Mouse (Mus musculus) left cerebral cortex, adult 11 months (tissue): Measurements from ENCODE around the gene Olfr503.
"Not testable (repeated sequence)": the region's sequence is repeated elsewhere in the genome, so short reads cannot be mapped to it uniquely, and the experiment has no call there.

ENCODE experiments used
- DNase-seq: peaks from one replicate; pipeline ENCODE4 v3.0.0; 2022; ENCODE audit warnings: low spot score

The Olfr503 gene

DNA sequence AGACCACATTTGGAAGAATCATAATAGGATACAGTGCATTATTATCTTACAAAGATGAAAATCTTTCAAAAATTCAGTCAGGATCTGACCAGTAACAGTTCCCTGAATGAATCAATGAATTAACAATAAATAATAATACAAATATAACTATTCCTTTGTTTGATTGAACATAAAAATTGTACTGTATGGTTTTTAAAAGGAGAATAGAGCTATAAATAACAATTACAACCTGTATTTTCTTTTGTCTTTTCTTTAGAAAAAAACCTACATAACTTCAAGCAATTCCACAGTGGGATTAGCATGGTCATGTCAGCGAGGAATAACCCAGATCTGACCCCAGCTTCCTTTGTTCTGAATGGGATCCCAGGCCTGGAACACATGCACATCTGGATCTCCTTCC is at the start of gene Olfr503:
TSS of gene Olfr503 (plus strand) at position 301 of the 400 bp plus-strand sequence.
- DNase-seq = not testable (repeated sequence)

DNA sequence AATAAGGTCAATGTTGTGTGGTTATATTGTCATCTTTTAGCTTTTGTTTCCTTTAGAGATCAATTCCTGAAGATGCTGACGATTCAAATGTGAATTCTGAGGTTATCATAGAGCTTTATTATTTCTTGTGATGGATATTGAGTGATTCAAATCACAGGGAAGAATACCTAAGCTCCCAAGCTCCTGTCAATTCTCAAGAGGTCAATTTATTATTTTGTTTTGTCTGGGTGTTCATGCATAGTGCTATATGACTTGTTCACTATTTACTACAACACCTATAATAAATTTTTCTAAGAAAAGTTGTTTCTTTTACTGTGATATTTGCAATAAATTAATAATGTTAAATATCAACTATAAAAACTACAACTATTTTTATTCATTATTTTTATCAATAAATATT is 19.4 kb upstream of the Olfr503 start, which contains the start of gene Olfr502:
TSS of gene Olfr502 (minus strand) at position 101 of the 400 bp plus-strand sequence.
- DNase-seq = no peak

DNA sequence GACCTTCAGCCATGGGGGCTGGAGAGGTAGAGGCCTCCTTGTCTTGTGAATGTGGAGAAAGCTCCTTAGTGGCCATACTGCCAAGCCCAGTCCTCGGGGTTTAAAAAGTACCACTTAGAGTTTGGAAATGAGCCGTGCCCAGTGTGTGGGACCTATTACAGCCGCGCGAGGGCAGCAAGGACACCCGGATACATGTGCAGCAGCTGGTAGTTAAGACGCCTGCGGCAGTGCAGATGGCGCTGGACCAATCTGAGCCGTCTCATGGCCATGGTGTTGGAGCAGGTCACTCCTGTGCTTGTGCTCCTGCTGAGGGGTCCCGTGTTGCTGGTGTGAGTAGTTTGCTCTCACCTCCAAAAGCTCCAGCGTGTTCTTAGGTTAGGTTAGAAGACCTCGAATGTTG is 1.9 kb upstream of the Olfr503 start:
- no peak for DNase-seq

DNA sequence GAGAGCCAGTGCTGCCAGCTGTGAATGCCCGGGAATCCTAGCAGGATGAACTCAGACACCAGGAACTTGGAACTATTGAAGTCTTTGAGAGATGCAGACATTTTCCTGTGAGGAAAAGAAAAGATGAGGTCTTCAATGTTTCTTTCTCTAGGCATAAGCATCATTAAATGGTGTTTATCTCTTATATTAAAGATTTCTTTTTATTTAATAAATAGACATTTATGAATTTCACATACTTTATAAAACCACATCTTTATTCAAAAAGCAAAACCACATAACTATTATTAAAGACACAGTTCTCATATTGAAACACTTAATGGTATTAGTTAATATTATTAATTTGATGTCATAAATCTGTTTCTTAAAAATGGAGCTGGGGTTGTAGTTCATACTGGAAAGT is 21.4 kb downstream of the Olfr503 start, which contains the start of gene Olfr504:
TSS of gene Olfr504 (minus strand) at position 101 of the 400 bp plus-strand sequence.
- no peak for DNase-seq

DNA sequence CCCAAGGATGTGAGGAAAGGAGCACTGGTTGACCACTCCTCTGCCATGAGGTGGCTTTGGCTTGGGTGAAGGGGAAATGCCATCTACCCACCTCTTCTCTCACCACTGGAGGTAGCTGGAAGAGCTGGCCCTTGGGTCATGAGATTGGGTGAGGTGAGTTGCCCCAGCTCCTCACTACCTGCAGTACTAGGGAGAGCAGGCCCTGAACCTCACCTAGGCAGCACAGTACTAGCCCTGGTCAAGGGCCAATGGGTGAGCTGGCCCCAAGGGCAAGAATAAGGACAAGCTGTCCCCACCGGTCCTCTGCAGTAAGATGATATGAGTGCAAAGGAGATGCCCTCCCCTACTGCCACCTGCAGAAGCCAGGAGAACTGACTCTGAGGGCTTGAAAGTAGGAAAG is 45.5 kb downstream of the Olfr503 start:
- no peak for DNase-seq
